Mouse (Mus musculus) cerebellum, adult 8-10 months (tissue): ENCODE measurements around the gene 6820408C15Rik.
"Not testable (repeated sequence)": the region's sequence is repeated elsewhere in the genome, so short reads cannot be mapped to it uniquely, and the experiment has no call there.

Experiments
- DNase-seq: peaks from one replicate; pipeline ENCODE4 v3.0.0; 2022

Gene 6820408C15Rik

DNA sequence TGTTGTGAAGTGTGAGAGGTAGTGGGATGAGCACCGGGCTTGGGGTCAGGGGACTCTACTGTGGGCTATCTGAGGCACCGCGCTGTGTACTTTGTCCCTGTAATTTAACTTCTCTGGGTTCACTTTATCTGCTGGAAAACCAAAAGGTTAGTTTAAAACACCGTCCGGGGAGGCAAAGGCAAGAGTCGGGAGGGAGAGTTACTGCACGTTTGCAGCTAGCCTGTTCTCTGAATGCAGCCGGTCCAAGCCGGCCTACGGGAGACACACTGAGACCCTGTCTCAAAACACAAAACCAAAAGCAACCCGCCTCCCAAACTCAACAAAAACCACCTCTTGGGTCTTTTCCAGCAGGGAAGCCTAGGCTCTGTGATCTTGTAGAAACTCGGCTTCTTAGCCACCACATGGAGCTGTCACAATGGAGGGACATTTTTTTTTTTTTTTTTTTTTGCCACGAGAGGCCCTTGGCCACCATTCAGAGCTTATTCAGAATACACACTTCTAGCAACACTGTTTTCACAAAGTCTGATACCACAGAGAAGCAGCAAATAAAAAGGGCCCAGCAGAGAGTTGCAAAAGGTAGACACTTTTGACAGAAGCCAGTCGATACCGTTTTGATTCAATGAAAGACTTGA is 2.7 kb upstream of the 6820408C15Rik start:
- no peak for DNase-seq

GRCm38 (mm10) chr2:152413158-152413764 is 2.1 kb upstream of the 6820408C15Rik start:
- no peak for DNase-seq

- peak; percentile 51 for DNase-seq
Observed at GRCm38 (mm10) chr2:152413765-152414584, 1.4 kb upstream of the 6820408C15Rik start.

- DNase-seq: peak; percentile 85
Observed at GRCm38 (mm10) chr2:152414591-152415165, 709 bp upstream of the 6820408C15Rik start, which contains the start of gene Zcchc3. TSS of gene Zcchc3 (minus strand) at chr2:152415027.

- no peak for DNase-seq
Observed at GRCm38 (mm10) chr2:152415786-152416185, 399 bp downstream of the 6820408C15Rik start.

- no peak for DNase-seq
Observed at GRCm38 (mm10) chr2:152427493-152427892, 12.1 kb downstream of the 6820408C15Rik start.

DNA sequence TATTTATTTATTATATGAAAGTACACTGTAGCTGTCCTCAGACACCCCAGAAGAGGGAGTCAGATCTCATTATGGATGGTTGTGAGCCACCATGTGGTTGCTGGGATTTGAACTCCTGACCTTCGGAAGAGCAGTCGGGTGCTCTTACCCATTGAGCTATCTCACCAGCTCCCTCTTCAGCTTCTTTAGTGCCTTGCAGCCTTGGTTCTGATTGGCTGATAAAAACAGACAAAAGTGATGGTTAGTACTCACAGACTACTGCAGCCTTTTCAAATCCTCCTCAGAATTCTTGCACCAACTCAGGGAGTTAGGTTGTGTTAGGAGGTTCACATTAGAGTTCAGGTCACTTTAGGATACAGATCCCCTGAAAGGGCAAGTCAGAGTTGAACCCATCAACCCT is 13.1 kb downstream of the 6820408C15Rik start:
- not testable (repeated sequence) for DNase-seq

DNA sequence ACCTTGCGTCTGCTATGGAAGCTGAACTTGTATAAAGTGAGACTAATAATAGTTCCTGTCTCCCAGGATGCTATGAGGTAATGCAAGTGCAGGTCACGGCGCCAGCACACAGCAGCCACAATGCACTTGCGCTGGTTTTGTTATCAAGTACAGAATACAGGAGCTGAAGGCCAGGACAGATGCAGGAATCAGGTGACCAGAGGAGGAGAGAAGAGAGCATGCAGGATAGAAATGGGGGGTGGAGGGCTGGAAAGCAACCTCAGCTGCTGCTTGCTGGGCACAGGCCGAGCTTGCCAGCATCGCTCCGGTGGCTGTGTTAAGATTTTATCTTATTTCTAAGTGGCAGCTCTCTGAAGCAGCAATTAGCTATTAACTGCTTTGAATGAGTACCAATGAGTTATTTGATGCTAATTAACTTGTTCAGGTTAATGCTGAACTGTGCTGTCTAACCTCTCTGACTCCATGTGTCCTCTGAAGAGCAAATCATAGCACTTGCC is 21.1 kb downstream of the 6820408C15Rik start:
- DNase-seq: no peak

DNA sequence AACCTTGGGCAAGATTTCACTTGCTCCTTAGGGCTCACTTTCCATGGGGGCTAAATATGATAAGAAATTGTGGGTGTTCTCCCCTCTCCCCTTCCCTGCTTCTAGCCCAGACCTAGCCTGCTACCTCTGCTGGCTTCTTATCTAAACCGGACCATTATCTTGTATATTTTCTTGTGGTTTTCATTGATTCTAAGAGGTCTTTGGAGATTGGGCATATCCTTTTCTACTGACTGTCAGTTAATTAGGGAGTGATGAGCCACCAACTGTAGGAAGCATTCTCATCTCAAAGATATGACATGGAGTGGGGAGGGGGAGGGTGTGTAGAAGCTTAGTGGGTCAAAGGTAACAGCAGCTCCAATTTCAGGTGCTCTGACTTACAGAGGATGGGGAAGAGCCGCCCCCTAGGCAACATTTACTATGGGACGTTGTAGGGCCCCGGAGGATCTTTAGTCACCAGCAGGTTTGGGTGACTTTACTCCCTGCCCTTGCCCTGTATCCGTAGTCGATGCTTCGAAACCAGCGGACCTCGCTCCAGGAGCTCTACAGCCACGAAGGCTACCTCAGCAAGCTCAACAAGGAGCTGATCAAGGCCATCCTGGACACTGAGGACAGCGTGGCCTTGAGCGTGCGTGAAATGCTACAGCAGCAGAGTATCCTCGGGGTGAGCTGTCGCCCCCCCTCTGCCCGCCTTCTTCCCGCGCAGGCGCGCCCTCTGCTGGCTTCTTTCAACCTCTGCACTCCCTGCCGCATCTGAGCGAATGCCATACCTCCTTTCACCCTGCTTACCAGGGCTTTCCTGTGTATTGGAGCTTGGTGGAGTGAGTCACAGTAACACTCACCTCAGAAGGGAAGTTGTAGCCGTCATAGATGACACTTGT is 21.8 kb downstream of the 6820408C15Rik start:
- peak; percentile 87 for DNase-seq

DNA sequence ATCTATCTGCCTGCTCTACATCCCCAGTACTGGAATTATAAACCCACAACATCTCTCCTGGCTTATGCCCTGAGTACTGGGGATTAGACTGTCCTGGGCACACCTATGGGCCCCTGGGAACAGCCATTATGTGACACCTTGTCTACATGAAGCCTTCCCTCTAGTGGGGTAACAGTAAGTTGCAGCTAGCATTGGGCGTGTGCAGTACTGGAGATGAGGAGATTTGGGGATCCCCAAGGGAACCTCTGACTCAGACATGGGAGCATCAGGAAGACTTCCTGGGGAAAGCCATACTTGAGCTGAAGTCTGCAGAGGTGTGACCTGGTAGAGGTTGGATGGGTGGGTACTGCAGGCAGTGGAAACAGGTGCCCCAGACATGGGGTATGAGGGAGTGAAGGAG is 23.6 kb downstream of the 6820408C15Rik start:
- no peak for DNase-seq

DNA sequence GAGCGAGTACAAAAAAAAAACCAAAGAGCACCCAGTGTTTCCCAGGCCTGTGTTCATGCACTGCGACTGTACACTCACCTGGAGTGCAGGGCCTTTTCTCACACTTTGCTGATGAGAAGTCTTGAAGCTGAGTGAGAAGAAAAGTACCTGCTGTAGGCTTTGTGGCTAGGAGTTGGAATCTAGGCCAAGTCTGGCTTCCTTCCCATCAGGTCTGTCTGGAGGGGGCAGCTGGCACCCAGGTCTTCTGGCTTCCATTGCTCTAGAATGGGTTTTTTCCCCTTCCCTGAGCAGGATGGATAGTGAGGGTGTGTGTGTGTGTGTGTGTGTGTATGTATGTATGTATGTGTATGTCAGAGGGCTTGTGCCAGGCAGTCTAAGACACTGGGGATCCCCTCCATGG is 24.4 kb downstream of the 6820408C15Rik start:
- DNase-seq: no peak

GRCm38 (mm10) chr2:152442322-152442721 is 26.9 kb downstream of the 6820408C15Rik start:
- DNase-seq: no peak

DNA sequence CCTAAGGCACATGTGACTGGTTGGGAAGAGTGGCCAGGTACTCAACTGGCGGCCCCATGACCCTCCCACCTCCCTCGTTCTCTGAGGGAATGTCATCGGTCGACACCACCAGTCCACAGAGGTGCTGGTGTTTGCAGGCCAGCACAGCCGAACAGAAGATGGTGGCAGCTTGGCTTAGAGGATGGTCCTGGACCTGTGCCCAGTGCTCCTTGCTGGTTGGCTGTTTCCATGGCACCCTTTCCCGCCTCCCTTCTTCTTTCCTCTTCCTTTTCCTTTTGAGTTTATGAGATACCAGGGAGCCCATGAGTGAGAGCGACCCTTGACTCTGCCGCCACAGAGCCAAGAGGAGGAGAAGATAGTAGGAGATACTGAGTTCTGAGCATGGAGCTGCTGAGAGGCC is 27.9 kb downstream of the 6820408C15Rik start:
- no peak for DNase-seq

GRCm38 (mm10) chr2:152446642-152447041 is 31.3 kb downstream of the 6820408C15Rik start:
- no peak for DNase-seq

GRCm38 (mm10) chr2:152447461-152447860 is 32.1 kb downstream of the 6820408C15Rik start:
- no peak for DNase-seq

GRCm38 (mm10) chr2:152450241-152450640 is 34.9 kb downstream of the 6820408C15Rik start:
- DNase-seq: peak; percentile 68

DNA sequence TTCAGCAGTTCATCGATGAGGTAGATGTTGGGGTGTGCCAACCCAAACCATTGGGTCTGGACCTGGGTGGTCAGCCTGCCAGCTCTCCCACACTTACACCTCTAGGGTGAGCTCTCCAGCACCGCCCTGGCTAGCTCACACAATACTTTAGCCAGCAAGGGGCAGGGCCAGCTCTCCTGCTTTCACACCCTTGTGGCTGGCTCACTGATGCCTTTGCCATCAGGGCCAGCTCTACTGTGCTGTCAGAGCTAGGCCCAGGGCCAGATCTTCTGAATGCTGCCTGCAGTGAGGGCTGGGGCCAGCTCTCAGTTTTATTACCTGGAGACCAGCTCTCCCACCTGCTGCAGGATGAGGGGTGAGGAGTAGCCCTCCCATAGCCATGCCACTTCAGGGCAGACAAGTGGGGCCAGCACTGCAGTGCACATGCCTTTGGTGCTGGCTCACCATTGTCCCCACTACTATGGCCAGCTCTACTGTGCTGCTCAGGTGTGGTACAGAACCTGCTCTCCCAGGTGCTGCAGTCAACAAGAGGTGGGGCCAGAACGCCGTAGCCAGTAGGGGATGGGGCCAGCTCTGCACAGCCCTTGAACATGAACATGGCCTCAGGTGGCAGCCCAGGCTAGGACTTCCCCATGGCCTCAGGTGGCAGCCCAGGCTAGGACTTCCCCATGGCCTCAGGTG is 36.9 kb downstream of the 6820408C15Rik start:
- no peak for DNase-seq

GRCm38 (mm10) chr2:152459241-152459640 is 43.9 kb downstream of the 6820408C15Rik start:
- no peak for DNase-seq

- DNase-seq: no peak
Observed at GRCm38 (mm10) chr2:152464570-152465150, 49.3 kb downstream of the 6820408C15Rik start, which contains the start of gene Defb23. TSS of gene Defb23 (minus strand) at chr2:152464620.

- peak; percentile 30 for DNase-seq
Observed at GRCm38 (mm10) chr2:152470973-152471372, 55.6 kb downstream of the 6820408C15Rik start.

DNA sequence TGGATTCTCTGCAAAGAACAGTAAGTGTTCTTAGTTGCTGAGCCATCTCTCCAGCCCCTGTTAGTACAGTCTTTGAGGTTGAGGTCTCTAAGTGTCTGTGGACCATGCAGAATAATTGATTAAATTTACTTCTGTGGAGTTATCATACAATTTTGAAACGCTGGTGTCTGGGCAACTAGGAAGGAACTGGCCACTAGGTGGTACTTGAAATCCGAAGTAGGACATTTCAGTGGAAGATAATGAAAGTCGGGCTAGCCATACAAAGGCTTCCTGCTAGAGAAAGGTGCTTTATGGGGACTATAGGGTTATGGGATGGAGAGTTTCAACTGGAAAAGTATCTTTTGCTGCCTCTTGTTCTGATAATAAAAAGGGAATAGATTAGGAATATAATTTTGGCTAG is 57.0 kb downstream of the 6820408C15Rik start:
- DNase-seq: no peak
